Mouse (Mus musculus) stomach, postnatal 0 days (tissue): ENCODE measurements at regions not wholly inside any gene's neighbourhood (a gene's known extent, or its start where the extent isn't known, plus 50 kb on each side); places are given as distances from the start of the nearest gene placed in this dataset.

ENCODE experiments used
- ATAC-seq: fragments of 200-750 bp; cut with Nextera tagmentation; 2 replicates; pipeline ENCODE4 v1.8.0; 2017; ENCODE audit not compliant: low FRiP score, low TSS enrichment
- DNase-seq: peaks from one replicate; pipeline ENCODE4 v3.0.0-alpha.2; 2016; ENCODE audit warnings: low spot score
- H3K27ac ChIP-seq: fragments of 300-500 bp; sonication (generic); replicated peaks from 2 replicates; pipeline ENCODE4 v1.5.1; 2014; ENCODE audit warnings: mild to moderate bottlenecking, control low read depth
- H3K27me3 ChIP-seq: fragments of 300-500 bp; sonication (generic); 2 replicates; pipeline ENCODE4 v1.6.1; 2014; ENCODE audit warnings: low read length; ENCODE audit not compliant: control insufficient read depth, insufficient read depth
- H3K36me3 ChIP-seq: fragments of 300-500 bp; sonication (generic); 2 replicates; pipeline ENCODE4 v1.6.1; 2014; ENCODE audit warnings: low read length, mixed read lengths; ENCODE audit not compliant: control insufficient read depth, insufficient read depth
- H3K4me1 ChIP-seq: fragments of 300-500 bp; sonication (generic); replicated peaks from 2 replicates; pipeline ENCODE4 v1.6.1; 2014; ENCODE audit warnings: antibody characterized with exemption; ENCODE audit not compliant: control insufficient read depth, insufficient read depth
- H3K4me2 ChIP-seq: fragments of 300-500 bp; sonication (generic); replicated peaks from 2 replicates; pipeline ENCODE4 v1.6.1; 2014; ENCODE audit warnings: low read depth, mild to moderate bottlenecking, control low read depth, moderate library complexity
- H3K4me3 ChIP-seq: fragments of 300-500 bp; sonication (generic); 2 replicates; pipeline ENCODE4 v1.5.1; 2014; ENCODE audit warnings: low read depth, low read length, control low read depth
- H3K9ac ChIP-seq: fragments of 300-500 bp; sonication (generic); 2 replicates; pipeline ENCODE4 v1.6.1; 2014; ENCODE audit warnings: mild to moderate bottlenecking, low read length, control low read depth, mixed read lengths
- H3K9me3 ChIP-seq: fragments of 300-500 bp; sonication (generic); 2 replicates; pipeline ENCODE4 v1.6.1; 2016; ENCODE audit warnings: low read length; ENCODE audit not compliant: control insufficient read depth
- CTCF ChIP-seq: IDR thresholded peaks from 2 replicates; pipeline ENCODE4 v1.5.1; 2016; ENCODE audit warnings: antibody characterized with exemption, low read depth, mild to moderate bottlenecking, moderate library complexity
- EP300 ChIP-seq: optimal IDR thresholded peaks from 2 replicates; pipeline ENCODE3; 2016; ENCODE audit warnings: antibody characterized with exemption
- WGBS: fragments of 180-500 bp; shearing (Covaris S2); extraction: QIAGEN DNeasy Blood & Tissue Kit; methylation state at CpG from one replicate; pipeline ENCODE4 v1.1.7; 2014; 5-methylcytosine and 5-hydroxymethylcytosine counted together

- DNase-seq, result no peak
- TF ChIP-seq CTCF (0 out of 2 replicates have a peak, but pooled peaks have one; percentile 4), EP300 (no peak)
Measured at GRCm38 (mm10) chr16:21274012-21274528, 69.5 kb downstream of the Ephb3 start.

GRCm38 (mm10) chr16:21277789-21278342, 73.3 kb downstream of the Ephb3 start:
- H3K4me3 ChIP-seq, result no peak overlapping the region
- TF ChIP-seq EP300 (no peak), CTCF (no peak)
- ATAC-seq, result no peak
- no peak overlapping the region for H3K27ac ChIP-seq
- H3K9ac ChIP-seq, result no peak overlapping the region
- no peaks in the 10 kb centered on the region for H3K27me3 ChIP-seq
- H3K4me1 ChIP-seq, result 0 out of 2 replicates have a peak, but pooled peaks cover 4% of the 10 kb centered on the region
- WGBS, result 85% methylated on average over 11 of the region's 11 CpGs
- no peak for DNase-seq
- no peaks in the 10 kb centered on the region for H3K9me3 ChIP-seq
- no peak overlapping the region for H3K4me2 ChIP-seq
- H3K36me3 ChIP-seq, result no peaks in the 10 kb centered on the region

More at GRCm38 (mm10) chr16:21274012-21274528, 69.5 kb downstream of the Ephb3 start:
- Histone ChIP-seq H3K9me3 (no peaks in the 10 kb centered on the region), H3K9ac (no peak overlapping the region), H3K4me1 (0 out of 2 replicates have a peak, but pooled peaks cover 6% of the 10 kb centered on the region), H3K36me3 (no peaks in the 10 kb centered on the region), H3K4me3 (no peak overlapping the region), H3K4me2 (no peak overlapping the region), H3K27me3 (no peaks in the 10 kb centered on the region), H3K27ac (peak overlapping the region; percentile 53)
- ATAC-seq, result no peak; the same call in 1 of the 2 replicates
- WGBS, result 19% methylated on average over 2 of the region's 2 CpGs

GRCm38 (mm10) chr16:21278387-21278786, 73.8 kb downstream of the Ephb3 start:
- DNase-seq (no peak), ATAC-seq (no peak)
- Histone ChIP-seq H3K4me3 (no peak overlapping the region), H3K4me1 (0 out of 2 replicates have a peak, but pooled peaks cover 4% of the 10 kb centered on the region), H3K4me2 (no peak overlapping the region), H3K36me3 (no peaks in the 10 kb centered on the region), H3K27ac (no peak overlapping the region), H3K9ac (no peak overlapping the region), H3K27me3 (no peaks in the 10 kb centered on the region), H3K9me3 (no peaks in the 10 kb centered on the region)
- 0 out of 2 replicates have a peak, but pooled peaks have one; percentile 3 for TF ChIP-seq CTCF
- TF ChIP-seq EP300, result no peak
- WGBS, result 95% methylated on average over 7 of the region's 7 CpGs

GRCm38 (mm10) chr16:21280200-21280627, 75.7 kb downstream of the Ephb3 start:
- 88% methylated on average over 4 of the region's 4 CpGs for WGBS
- no peak overlapping the region for H3K27ac ChIP-seq
- no peaks in the 10 kb centered on the region for H3K4me1 ChIP-seq
- H3K9ac ChIP-seq, result no peak overlapping the region
- H3K4me3 ChIP-seq, result no peak overlapping the region
- no peaks in the 10 kb centered on the region for H3K27me3 ChIP-seq
- no peak overlapping the region for H3K4me2 ChIP-seq
- TF ChIP-seq EP300, result no peak
- TF ChIP-seq CTCF, result no peak
- DNase-seq (no peak), ATAC-seq (no peak)
- no peaks in the 10 kb centered on the region for H3K36me3 ChIP-seq
- H3K9me3 ChIP-seq, result no peaks in the 10 kb centered on the region

- Histone ChIP-seq H3K9me3 (no peaks in the 10 kb centered on the region), H3K27ac (no peak overlapping the region), H3K27me3 (no peaks in the 10 kb centered on the region), H3K36me3 (no peaks in the 10 kb centered on the region), H3K4me2 (no peak overlapping the region), H3K4me1 (peaks cover 8% of the 10 kb centered on the region; the same call in 1 of the 2 replicates), H3K4me3 (no peak overlapping the region), H3K9ac (no peak overlapping the region)
- WGBS, result 13% methylated on average over 15 of the region's 20 CpGs
- TF ChIP-seq EP300 (no peak), CTCF (no peak)
- DNase-seq (peak; percentile 82), ATAC-seq (peak; percentile 72)
Measured at GRCm38 (mm10) chr16:21281958-21282730, 77.6 kb downstream of the Ephb3 start.

- H3K4me1 ChIP-seq, result peaks cover 8% of the 10 kb centered on the region; the same call in 1 of the 2 replicates
- no peak overlapping the region for H3K4me2 ChIP-seq
- H3K4me3 ChIP-seq, result no peak overlapping the region
- TF ChIP-seq CTCF, result peak; percentile 22; the same call in 1 of the 2 replicates
- TF ChIP-seq EP300, result no peak
- H3K9me3 ChIP-seq, result no peaks in the 10 kb centered on the region
- ATAC-seq (peak; percentile 36; the same call in 1 of the 2 replicates), DNase-seq (peak; percentile 74)
- no peaks in the 10 kb centered on the region for H3K36me3 ChIP-seq
- no peak overlapping the region for H3K27ac ChIP-seq
- 20% methylated on average over 4 of the region's 4 CpGs for WGBS
- H3K9ac ChIP-seq, result 0 out of 2 replicates have a peak overlapping the region, but pooled peaks have one; percentile 18
- H3K27me3 ChIP-seq, result no peaks in the 10 kb centered on the region
Measured at GRCm38 (mm10) chr16:21286099-21286498, 81.5 kb downstream of the Ephb3 start.
